Mouse (Mus musculus): Measurements from ENCODE around the gene Map4. TPM values are rescaled to one million over a fixed set of nuclear protein-coding genes. Genes with fewer than 3 reads are reported as not detected.
A peak's percentile ranks its signal among the peaks of the same experiment; 100 is the strongest.

Map4 gene
- 100 to 1,000 TPM; 625 to 628 TPM for total RNA-seq (2021)
- long read RNA-seq, experiment 1, full-length matches to known transcripts: 170 of 358 reads
- long read RNA-seq, experiment 1, partial matches to known transcripts: 101 of 358 reads
- long read RNA-seq, experiment 1, other reads (novel, unspliced or antisense): 87 of 358 reads
- long read RNA-seq, experiment 2, full-length matches to known transcripts: 191 of 425 reads
- long read RNA-seq, experiment 2, partial matches to known transcripts: 129 of 425 reads
- long read RNA-seq, experiment 2, other reads (novel, unspliced or antisense): 105 of 425 reads

DNA sequence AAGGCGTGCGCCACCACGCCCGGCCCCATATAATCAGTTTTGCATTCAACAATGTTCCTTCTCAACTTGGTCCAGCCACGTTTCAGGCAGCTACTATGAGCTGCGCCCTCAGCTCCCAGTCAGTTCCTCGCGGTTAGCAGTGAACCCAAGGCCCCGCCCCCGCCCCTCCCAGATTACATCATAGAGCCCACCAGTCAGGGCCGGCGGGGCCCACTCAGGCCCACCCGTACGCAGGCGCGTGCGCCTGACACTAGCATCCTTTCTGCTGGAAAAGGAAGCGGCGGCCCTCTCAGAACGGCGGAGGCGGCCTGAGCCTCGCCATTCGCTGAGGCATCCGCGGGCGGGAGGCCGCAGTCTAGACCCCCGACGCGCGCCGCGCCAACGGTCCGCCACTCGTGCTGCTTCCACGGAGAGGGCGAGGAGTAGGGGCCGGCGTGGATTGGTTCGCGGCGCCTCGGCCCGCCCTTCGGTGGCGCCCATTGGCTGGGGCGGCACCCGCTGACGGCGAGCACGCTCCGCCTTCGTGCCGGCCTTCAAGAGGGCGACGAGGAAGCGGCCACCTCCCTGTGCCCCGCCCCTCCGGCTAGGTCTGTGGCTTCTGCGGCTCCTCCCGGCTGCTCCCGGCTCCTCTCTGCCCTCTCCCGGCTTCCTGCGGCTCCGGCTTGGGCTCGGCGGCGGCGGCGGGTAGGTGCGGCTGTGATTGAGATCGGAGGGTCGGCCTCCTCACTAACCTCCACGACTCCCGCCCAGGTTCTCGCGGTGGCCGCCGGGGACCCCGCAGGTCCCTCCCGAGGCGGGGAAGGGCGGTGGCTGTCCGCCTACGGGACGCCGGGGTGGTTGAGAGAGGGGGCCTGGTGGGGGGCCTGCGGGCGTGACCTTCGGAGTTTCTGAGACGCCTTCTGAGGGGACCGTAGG lies at the start of gene Map4:
TSS of gene Map4 (plus strand) at position 204 of the 915 bp plus-strand sequence.
- DNase-seq (ENCODE audit: low spot score in 2 of 2): peak; percentile 98

DNA sequence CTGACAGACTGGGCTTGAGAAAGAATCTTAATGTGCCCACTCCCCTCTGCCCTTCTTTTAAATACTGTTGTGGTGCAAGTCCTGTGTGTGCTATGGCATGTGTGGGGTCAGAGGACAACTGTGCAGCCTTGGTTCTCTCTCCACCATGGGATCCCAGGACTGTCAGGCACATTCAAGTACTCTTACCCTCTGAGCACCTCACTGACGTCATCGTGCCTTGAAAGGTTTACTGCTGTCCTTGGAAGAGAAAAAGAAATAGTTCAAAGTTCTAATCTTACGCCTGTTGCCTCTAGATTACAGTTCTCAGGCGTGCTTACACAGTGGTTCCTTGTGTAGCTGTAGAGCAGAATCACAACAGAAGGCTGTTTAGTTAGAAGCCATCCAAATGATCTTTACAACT lies 45.0 kb upstream of the Map4 start:
- DNase-seq (ENCODE audit: low spot score in 2 of 2): no peak

DNA sequence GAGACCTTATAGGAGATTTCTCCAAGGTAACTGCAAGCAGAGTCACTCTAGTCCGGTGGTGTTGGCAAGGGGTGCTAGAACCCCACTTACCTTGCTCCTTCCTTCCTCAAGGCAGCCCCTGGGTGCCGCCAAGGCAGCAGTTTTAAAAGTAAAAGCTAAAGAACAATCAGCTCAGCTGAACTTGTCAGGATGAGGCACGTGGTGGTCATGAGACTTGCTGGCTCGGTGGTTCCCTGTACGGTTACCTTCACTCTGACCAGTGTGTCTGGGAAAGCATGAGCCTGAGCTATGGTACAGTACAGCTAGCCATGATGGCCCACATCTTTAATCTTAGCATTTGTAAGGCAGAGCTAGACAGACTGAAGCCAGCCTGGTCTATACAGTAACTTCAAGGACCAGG lies 43.9 kb upstream of the Map4 start:
- no peak for DNase-seq (ENCODE audit: low spot score in 2 of 2)

DNA sequence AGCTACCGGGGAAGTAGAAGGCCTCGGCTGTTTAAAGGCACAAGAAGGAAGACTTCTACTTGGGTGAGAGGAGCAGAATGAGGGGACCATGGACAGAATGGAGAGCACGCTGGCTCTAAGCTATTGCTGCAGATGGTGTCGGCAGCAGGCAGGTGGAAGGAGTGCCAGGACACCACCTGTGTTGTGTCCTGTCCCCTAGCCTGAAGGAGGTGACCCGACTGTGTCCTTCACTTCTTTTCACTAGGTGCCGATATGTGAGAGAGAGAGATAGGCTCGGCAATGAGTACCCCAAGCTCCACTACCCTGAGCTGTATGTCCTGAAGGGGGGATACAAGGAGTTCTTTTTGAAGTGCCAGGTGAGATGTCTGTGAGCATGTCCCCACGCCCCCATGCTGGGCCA lies 39.8 kb upstream of the Map4 start:
- DNase-seq (ENCODE audit: low spot score in 2 of 2): no peak

- DNase-seq (ENCODE audit: low spot score in 2 of 2): peak; percentile 58 to 79
Measured at GRCm38 (mm10) chr9:109892651-109893250, 38.5 kb upstream of the Map4 start.

GRCm38 (mm10) chr9:109894413-109895090 lies 36.7 kb upstream of the Map4 start:
- DNase-seq (ENCODE audit: low spot score in 2 of 2): peak; percentile 70 to 84

DNA sequence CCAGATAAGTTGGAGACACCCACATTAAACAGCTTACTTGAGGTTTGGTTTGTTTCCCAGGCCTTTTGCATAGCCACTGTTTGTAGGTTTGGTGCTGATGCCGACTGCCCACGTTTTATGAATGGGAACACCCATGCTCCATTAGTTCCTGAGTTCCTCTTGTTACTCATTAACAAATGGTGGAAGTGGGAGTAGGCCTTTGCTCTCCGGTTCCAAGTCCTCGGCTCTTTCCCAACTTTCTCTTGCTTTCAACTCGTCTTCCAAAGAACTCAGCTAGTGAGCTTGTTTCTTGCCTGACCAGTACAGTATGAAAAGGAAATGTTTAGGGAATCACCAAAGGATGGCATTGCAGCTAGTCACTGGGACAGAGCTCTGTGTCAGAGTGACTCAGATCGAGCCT lies 35.7 kb upstream of the Map4 start:
- DNase-seq (ENCODE audit: low spot score in 2 of 2): no peak

- DNase-seq (ENCODE audit: low spot score in 2 of 2): no peak
Measured at GRCm38 (mm10) chr9:109896253-109897150, 34.8 kb upstream of the Map4 start.

DNA sequence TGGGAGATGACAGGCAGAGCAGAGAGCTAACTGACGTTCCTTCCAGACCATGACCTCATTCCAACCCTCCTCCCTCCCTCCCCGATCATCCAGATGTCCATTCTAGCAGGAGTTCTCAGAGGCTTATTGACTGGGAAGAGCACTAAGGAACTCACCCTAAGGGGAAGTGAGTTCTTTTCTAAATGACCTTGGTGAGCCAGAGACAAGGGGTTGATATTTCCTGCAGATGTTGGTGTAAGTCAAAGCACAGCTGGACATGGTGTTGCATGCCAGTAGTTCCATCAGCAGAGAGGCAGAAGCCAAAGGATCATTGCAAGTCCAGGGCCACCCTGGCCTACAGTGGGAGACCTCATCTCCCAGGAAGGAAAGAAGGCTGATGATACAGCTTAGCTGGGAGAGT lies 33.2 kb upstream of the Map4 start:
- no peak for DNase-seq (ENCODE audit: low spot score in 2 of 2)

DNA sequence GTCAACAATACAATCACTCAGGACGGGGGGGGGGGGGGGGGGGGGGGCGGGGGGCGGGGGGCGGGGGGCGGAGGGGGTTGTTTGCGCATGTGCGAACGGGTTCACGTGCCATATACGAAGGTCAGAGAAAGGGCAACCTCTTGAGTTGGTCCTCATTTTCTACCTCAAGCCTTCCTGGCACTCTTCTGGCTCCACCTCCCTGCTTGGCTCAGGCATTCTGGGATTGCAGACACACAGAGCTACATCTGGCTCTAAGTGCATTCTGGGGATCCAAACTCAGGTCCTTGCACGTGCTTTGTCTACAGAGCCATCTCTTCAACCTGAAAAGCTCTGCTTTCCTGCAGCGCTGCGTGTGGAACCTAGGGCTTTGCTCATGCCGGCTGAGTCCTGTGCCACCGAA lies 31.9 kb upstream of the Map4 start:
- DNase-seq (ENCODE audit: low spot score in 2 of 2): no peak

- no peak for DNase-seq (ENCODE audit: low spot score in 2 of 2)
Measured at GRCm38 (mm10) chr9:109899774-109900173, 31.5 kb upstream of the Map4 start.

- no peak for DNase-seq (ENCODE audit: low spot score in 2 of 2)
Measured at GRCm38 (mm10) chr9:109900604-109901003, 30.7 kb upstream of the Map4 start.

DNA sequence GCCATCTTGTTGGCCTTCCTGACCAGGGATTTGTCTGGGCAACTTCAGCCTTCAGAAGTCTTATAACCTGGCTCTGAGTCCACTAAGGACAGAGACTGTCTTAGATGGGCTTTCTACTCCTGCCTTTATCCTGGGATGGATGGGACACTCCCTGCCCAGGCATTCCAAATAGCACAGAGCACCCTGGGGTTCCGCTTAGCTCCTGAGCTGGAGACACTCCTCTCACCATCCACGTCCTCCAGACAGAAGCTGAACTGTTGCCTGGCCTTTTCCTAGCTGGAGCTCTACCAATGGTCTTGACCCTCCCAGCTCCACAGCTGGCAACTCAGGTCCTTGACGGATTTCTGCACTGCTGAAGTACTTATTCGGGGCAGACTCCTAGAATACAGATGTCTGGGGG lies 29.0 kb upstream of the Map4 start:
- no peak for DNase-seq (ENCODE audit: low spot score in 2 of 2)

- DNase-seq (ENCODE audit: low spot score in 2 of 2): no peak
Measured at GRCm38 (mm10) chr9:109902740-109903139, 28.5 kb upstream of the Map4 start.

GRCm38 (mm10) chr9:109907300-109907699 lies 24.0 kb upstream of the Map4 start:
- no peak for DNase-seq (ENCODE audit: low spot score in 2 of 2)

DNA sequence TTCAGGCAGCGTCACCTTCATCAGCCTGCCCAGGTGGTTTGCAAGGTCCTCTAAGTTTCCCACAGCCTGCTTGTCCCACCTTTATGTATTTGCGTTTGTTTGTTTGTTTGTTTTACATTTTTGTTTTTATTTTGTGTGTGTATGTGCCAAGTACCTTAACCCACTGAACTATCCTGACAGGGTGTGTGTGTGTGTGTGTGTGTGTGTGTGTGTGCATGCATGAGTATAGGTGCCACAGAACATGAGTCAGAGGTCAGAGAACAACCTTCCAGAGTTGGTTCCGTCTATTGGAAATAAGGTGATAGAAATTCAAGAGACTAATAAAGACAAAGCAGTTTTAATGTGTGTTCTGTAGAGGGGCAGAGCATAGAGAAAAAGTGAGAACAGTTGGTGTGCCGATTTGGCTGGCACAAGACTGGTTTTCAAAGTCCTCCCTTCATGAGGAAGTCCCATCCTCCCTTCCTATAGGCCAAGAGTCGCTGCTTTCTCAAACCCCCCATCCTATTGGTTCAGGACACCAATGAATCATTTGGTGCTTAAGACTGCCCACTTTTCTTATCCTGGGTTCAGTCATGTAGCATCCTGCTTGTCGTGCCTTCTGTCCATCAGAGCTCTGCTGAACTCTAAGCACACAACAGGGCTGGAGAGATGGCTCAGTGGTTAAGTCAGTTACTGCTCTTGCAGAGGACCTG lies 23.3 kb upstream of the Map4 start:
- no peak for DNase-seq (ENCODE audit: low spot score in 2 of 2)

- no peak for DNase-seq (ENCODE audit: low spot score in 2 of 2)
Measured at GRCm38 (mm10) chr9:109909102-109909501, 22.2 kb upstream of the Map4 start.

DNA sequence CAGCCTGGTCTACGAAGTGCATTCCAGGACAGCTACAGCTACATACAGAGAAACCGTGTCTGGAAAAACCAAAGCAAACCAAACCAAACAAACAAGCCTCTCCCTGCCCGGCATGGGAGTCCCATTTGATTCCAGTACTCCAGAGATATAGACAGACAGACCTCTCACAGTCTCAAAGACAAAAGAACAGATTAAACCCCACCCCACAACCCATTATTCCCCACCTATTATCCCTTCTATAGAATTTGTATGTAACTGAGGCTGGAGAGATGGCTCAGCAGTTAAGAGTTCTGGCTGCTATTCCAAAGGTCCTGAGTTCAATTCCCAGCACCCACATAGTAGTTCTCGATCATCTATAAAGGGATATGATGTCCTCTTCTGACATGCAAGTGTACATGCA lies 21.3 kb upstream of the Map4 start:
- DNase-seq (ENCODE audit: low spot score in 2 of 2): no peak

DNA sequence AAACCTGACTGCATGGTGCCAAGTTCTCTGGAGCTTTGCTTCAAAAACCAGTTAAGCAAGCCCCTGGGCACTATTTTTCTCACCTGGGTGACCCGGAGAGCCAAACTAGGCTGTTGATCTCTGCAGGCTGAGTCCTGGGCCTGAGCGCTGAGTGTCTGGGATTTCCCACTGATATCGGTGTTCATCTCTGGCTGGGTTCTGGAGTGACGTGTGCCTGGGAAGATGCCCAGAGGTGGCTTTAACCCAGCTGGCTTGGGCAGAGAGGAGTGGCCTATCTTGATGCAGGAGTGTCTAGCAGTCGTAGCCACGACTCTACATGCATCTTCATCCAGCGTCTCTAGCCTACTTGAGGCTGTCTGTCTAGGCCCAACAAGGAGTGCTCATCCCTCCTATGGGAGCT lies 19.5 kb upstream of the Map4 start:
- no peak for DNase-seq (ENCODE audit: low spot score in 2 of 2)
